Mouse (Mus musculus) brain, embryonic 14.5 days (tissue): Measurements from ENCODE around the gene Rfx6.

Experiments
- CTCF ChIP-seq: fragments of 200-500 bp; IDR thresholded peaks from 2 replicates; pipeline ENCODE4 v1.5.1; 2012; ENCODE audit warnings: inconsistent platforms, mild to moderate bottlenecking, moderate library complexity, borderline replicate concordance; ENCODE audit not compliant: insufficient read depth, insufficient read length; ENCODE audit errors: extremely low read depth
- POLR2A ChIP-seq: fragments of 200-500 bp; IDR thresholded peaks from 2 replicates; pipeline ENCODE4 v1.6.1; 2012; ENCODE audit warnings: mild to moderate bottlenecking, inconsistent platforms, borderline replicate concordance; ENCODE audit not compliant: poor library complexity, insufficient read depth, insufficient read length, severe bottlenecking; ENCODE audit errors: extremely low read depth

DNA sequence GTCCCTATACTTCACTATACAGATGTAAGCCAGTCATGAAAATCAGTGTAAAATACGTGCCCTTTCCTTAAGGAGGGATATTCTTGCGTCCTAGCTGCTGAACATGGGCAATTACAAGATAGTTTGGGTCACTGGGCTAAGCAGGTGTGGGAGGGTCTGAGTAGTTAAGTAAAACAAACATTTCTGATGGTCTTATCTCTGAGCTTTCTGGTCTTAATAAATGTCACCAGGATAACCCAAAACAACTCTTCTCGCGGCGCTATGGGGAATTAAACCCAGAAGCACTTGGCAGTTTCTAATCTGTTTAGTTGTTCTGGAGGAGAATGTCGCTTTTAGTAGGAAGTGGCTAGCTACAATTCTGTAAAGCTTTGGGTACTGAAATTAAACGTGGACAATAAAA is 91.7 kb downstream of the Rfx6 start:
- TF ChIP-seq CTCF (no peak), POLR2A (no peak)
